Mouse (Mus musculus) CH12.LX (cell line): ENCODE measurements around the gene Itsn1. TPM values are rescaled to one million over a fixed set of nuclear protein-coding genes. Genes with fewer than 3 reads are reported as not detected.
A peak's percentile ranks its signal among the peaks of the same experiment; 100 is the strongest.

Source experiments
- DNase-seq: peaks from one replicate; pipeline ENCODE4 v3.0.0-alpha.2; 2013; ENCODE audit errors: extremely low read depth
- H3K27ac ChIP-seq: 2 replicates; pipeline ENCODE4 v1.5.1; 2012; ENCODE audit warnings: low read depth, mild to moderate bottlenecking, control low read depth, moderate library complexity; ENCODE audit not compliant: insufficient read depth
- H3K27me3 ChIP-seq: replicated peaks from 2 replicates; pipeline ENCODE3; 2012; ENCODE audit warnings: inconsistent platforms
- H3K36me3 ChIP-seq, 2 experiments: replicated peaks in 1 of 2; 2 replicates each; pipeline versions ENCODE3 to v1.6.1; 2012; ENCODE audit warnings: inconsistent platforms in 1 of 2, low read length in 1 of 2, mild to moderate bottlenecking in 1 of 2, mixed read lengths in 1 of 2, moderate library complexity in 1 of 2; ENCODE audit not compliant: control insufficient read depth in 1 of 2, insufficient read depth in 1 of 2
- H3K4me1 ChIP-seq, 2 experiments: 2 replicates each; pipeline ENCODE4 v1.6.1; 2012; ENCODE audit warnings: inconsistent platforms in 1 of 2, moderate library complexity in 1 of 2; ENCODE audit not compliant: insufficient read depth in 2 of 2, control insufficient read depth in 1 of 2
- H3K4me2 ChIP-seq: 2 replicates; pipeline ENCODE4 v1.6.1; 2012; ENCODE audit warnings: low read depth, mild to moderate bottlenecking, control low read depth; ENCODE audit not compliant: poor library complexity, insufficient read depth, severe bottlenecking
- H3K4me3 ChIP-seq, 3 experiments: fragments of 150-350 bp in 1 of 3; sonication (generic) in 1 of 3; replicated peaks in 1 of 3; 2 replicates each; pipeline versions ENCODE3 to v1.5.1; 2011 to 2012; ENCODE audit warnings: low read depth in 2 of 3, low read length in 2 of 3, mild to moderate bottlenecking in 2 of 3, moderate library complexity in 2 of 3, control low read depth in 1 of 3, improper control_type of control experiment in 1 of 3, inconsistent platforms in 1 of 3, mixed read lengths in 1 of 3; ENCODE audit not compliant: poor library complexity in 1 of 3
- H3K79me2 ChIP-seq: replicated peaks from 2 replicates; pipeline ENCODE4 v1.6.1; 2012; ENCODE audit warnings: mild to moderate bottlenecking, moderate library complexity; ENCODE audit not compliant: control insufficient read depth, poor library complexity, insufficient read depth, severe bottlenecking; ENCODE audit errors: extremely low read depth
- H3K9ac ChIP-seq: 2 replicates; pipeline ENCODE4 v1.6.1; 2012; ENCODE audit warnings: low read depth, mild to moderate bottlenecking, control low read depth, moderate library complexity; ENCODE audit not compliant: insufficient read depth
- H3K9me3 ChIP-seq: replicated peaks from 2 replicates; pipeline ENCODE3; 2012; ENCODE audit warnings: low read length, inconsistent platforms, mixed read lengths
- CTCF ChIP-seq, 2 experiments: IDR thresholded peaks in 1 of 2; conservative IDR thresholded peaks in 1 of 2; 2 replicates each; pipeline ENCODE4 v1.5.1; 2011 to 2012; ENCODE audit warnings: low read depth in 2 of 2, low read length in 2 of 2, improper control_type of control experiment in 1 of 2, inconsistent platforms in 1 of 2, mild to moderate bottlenecking in 1 of 2, moderate library complexity in 1 of 2
- E2F4 ChIP-seq: IDR thresholded peaks from 2 replicates; pipeline ENCODE4 v1.6.1; 2011; ENCODE audit warnings: low read depth, low read length, improper control_type of control experiment; ENCODE audit not compliant: insufficient replicate concordance
- EP300 ChIP-seq: IDR thresholded peaks from 2 replicates; pipeline ENCODE4 v1.6.1; 2011; ENCODE audit warnings: low read length, improper control_type of control experiment
- HCFC1 ChIP-seq: IDR thresholded peaks from 2 replicates; pipeline ENCODE4 v1.6.1; 2012; ENCODE audit warnings: low read depth, mild to moderate bottlenecking, inconsistent platforms, low read length, improper control_type of control experiment
- IRF4 ChIP-seq: IDR thresholded peaks from 2 replicates; pipeline ENCODE4 v1.6.1; 2014; ENCODE audit warnings: low read depth, mild to moderate bottlenecking, inconsistent platforms, low read length, improper control_type of control experiment
- MAFK ChIP-seq: IDR thresholded peaks from 2 replicates; pipeline ENCODE4 v1.6.1; 2011; ENCODE audit warnings: low read length, improper control_type of control experiment; ENCODE audit not compliant: insufficient replicate concordance
- MAZ ChIP-seq: IDR thresholded peaks from 2 replicates; pipeline ENCODE4 v1.6.1; 2012; ENCODE audit warnings: low read depth, mild to moderate bottlenecking, inconsistent platforms, low read length, improper control_type of control experiment, moderate library complexity
- MEF2A ChIP-seq: IDR thresholded peaks from 2 replicates; pipeline ENCODE4 v1.6.1; 2014; ENCODE audit warnings: low read depth, mild to moderate bottlenecking, inconsistent platforms, low read length, improper control_type of control experiment, borderline replicate concordance
- MXI1 ChIP-seq: IDR thresholded peaks from 2 replicates; pipeline ENCODE4 v1.6.1; 2011; ENCODE audit warnings: mild to moderate bottlenecking, low read depth, low read length, improper control_type of control experiment
- NELFE ChIP-seq: IDR thresholded peaks from 2 replicates; pipeline ENCODE4 v1.6.1; 2011; ENCODE audit warnings: low read depth, low read length, improper control_type of control experiment
- POLR2AphosphoS2 ChIP-seq: IDR thresholded peaks from 2 replicates; pipeline ENCODE4 v1.6.1; 2011; ENCODE audit warnings: low read depth, low read length, improper control_type of control experiment
- RAD21 ChIP-seq: IDR thresholded peaks from 2 replicates; pipeline ENCODE4 v1.6.1; 2011; ENCODE audit warnings: low read depth, mild to moderate bottlenecking, low read length, improper control_type of control experiment, moderate library complexity
- RCOR1 ChIP-seq: conservative IDR thresholded peaks from 2 replicates; pipeline ENCODE4 v1.6.1; 2012; ENCODE audit warnings: low read depth, mild to moderate bottlenecking, inconsistent platforms, low read length, improper control_type of control experiment
- TBP ChIP-seq: conservative IDR thresholded peaks from 2 replicates; pipeline ENCODE4 v1.6.1; 2011; ENCODE audit warnings: low read depth, low read length, improper control_type of control experiment
- ZC3H11A ChIP-seq: IDR thresholded peaks from 2 replicates; pipeline ENCODE4 v1.6.1; 2012; ENCODE audit warnings: low read depth, mild to moderate bottlenecking, inconsistent platforms, low read length, improper control_type of control experiment
- ZKSCAN1 ChIP-seq: IDR thresholded peaks from 2 replicates; pipeline ENCODE4 v1.6.1; 2012; ENCODE audit warnings: low read depth, inconsistent platforms, low read length, improper control_type of control experiment, borderline replicate concordance
- dilution Hi-C: fragments of 300-500 bp; cut with MboI; formaldehyde crosslinking; loops from 2 replicates; pipeline ENCODE4 v1.14.3; 2020; ENCODE audit warnings: low sequenced_read_pairs; ENCODE audit not compliant: extremely low pct_unique_long_range_greater_than_20kb, extremely low pct_ligation_motif_present
- in situ Hi-C: fragments of 300-500 bp; cut with MboI; formaldehyde crosslinking; loops from 3 replicates; pipeline ENCODE4 v1.14.3; 2019; ENCODE audit warnings: low sequenced_read_pairs, low pct_ligation_motif_present, low pct_unique_long_range_greater_than_20kb, mixed read lengths
- polyA plus RNA-seq: library from polyadenylated mRNA; unstranded; fragments of >175 nt; gene quantifications from 2 replicates; pipeline ENCODE4 v1.2.1, GENCODE M21; 2012; ENCODE audit warnings: low read depth; ENCODE audit not compliant: insufficient read length
- total RNA-seq, 2 experiments: library from RNA; depleted of rRNA; stranded (reverse); fragments of 300-350 nt in 1 of 2; fragments of >200 nt in 1 of 2; gene quantifications; 2 replicates each; pipeline ENCODE4 v1.2.3; 2012 to 2014

The Itsn1 gene
- total and polyA plus RNA-seq, 3 experiments = 32.5 to 54.5 (median 46.3) TPM

- in situ Hi-C loops = no loop called here
These were observed 144.6 kb downstream of the Itsn1 start for GRCm38 (mm10) chr16:91873695-91874094.

GRCm38 (mm10) chr16:91875567-91876344, 146.7 kb downstream of the Itsn1 start:
- H3K79me2 ChIP-seq = no peaks in the 10 kb centered on the region
- in situ Hi-C loops = no loop called here
- no peak overlapping the region for H3K4me3 ChIP-seq
- no peak overlapping the region for H3K4me2 ChIP-seq
- no peak overlapping the region for H3K9ac ChIP-seq
- no peaks in the 10 kb centered on the region for H3K9me3 ChIP-seq
- H3K27me3 ChIP-seq = no peaks in the 10 kb centered on the region
- no peak for TF ChIP-seq ZKSCAN1
- no peak for TF ChIP-seq MEF2A
- no peak for TF ChIP-seq ZC3H11A
- TF ChIP-seq TBP = no peak
- no peak for TF ChIP-seq CTCF (conservative IDR thresholded peaks at IDR 0.05 in 1 of 2, IDR thresholded peaks at IDR 0.05 in 1 of 2; ENCODE audit: low read depth in 2 of 2, low read length in 2 of 2)
- TF ChIP-seq IRF4 = no peak
- TF ChIP-seq MAZ = no peak
- no peak for TF ChIP-seq MAFK
- TF ChIP-seq NELFE = no peak
- TF ChIP-seq, all 38 proteins: peak for 0
- H3K36me3 ChIP-seq = peaks cover 10 to 28% of the 10 kb centered on the region in 2 experiments
- DNase-seq = no peak
- peaks cover 45 to 81% of the 10 kb centered on the region in 2 experiments for H3K4me1 ChIP-seq
- dilution Hi-C loops = no loop called here
- no peak overlapping the region for H3K27ac ChIP-seq

More at GRCm38 (mm10) chr16:91873695-91874094, 144.6 kb downstream of the Itsn1 start:
- Histone ChIP-seq H3K4me2 (no peak overlapping the region), H3K27ac (no peak overlapping the region), H3K4me3 (no peak overlapping the region), H3K27me3 (no peaks in the 10 kb centered on the region), H3K79me2 (no peaks in the 10 kb centered on the region), H3K4me1 (peaks cover 38 to 69% of the 10 kb centered on the region in 2 experiments), H3K9me3 (no peaks in the 10 kb centered on the region)
- no peak for DNase-seq
- dilution Hi-C loops = no loop called here
- TF ChIP-seq HCFC1 (no peak), MXI1 (0 out of 2 replicates have a peak, but pooled peaks have one; percentile 26)
- TF ChIP-seq, all 38 proteins: peak for 1
- Histone ChIP-seq H3K9ac (no peak overlapping the region), H3K36me3 (peaks cover 10 to 24% of the 10 kb centered on the region in 2 experiments)

GRCm38 (mm10) chr16:91876457-91876856, 147.4 kb downstream of the Itsn1 start:
- H3K27ac ChIP-seq = no peak overlapping the region
- no peak overlapping the region for H3K4me2 ChIP-seq
- peaks cover 10 to 28% of the 10 kb centered on the region in 2 experiments for H3K36me3 ChIP-seq
- dilution Hi-C loops (no loop called here), in situ Hi-C loops (no loop called here)
- H3K9me3 ChIP-seq = no peaks in the 10 kb centered on the region
- H3K4me3 ChIP-seq = no peak overlapping the region
- no peak for DNase-seq
- H3K9ac ChIP-seq = no peak overlapping the region
- no peaks in the 10 kb centered on the region for H3K27me3 ChIP-seq
- TF ChIP-seq RAD21 (no peak), POLR2AphosphoS2 (no peak), MAFK (no peak), E2F4 (no peak), EP300 (no peak), RCOR1 (no peak)
- no peaks in the 10 kb centered on the region for H3K79me2 ChIP-seq
- H3K4me1 ChIP-seq = peaks cover 43 to 80% of the 10 kb centered on the region in 2 experiments
